Mouse (Mus musculus) forebrain, embryonic 14.5 days (tissue): Measurements from ENCODE around the gene Rbfox2. TPM values are rescaled to one million over a fixed set of nuclear protein-coding genes. Genes with fewer than 3 reads are reported as not detected.

Source experiments
- ATAC-seq: fragments of 200-750 bp; cut with Nextera tagmentation; 2 replicates; pipeline ENCODE4 v1.8.0; 2017; ENCODE audit warnings: mild to moderate bottlenecking, moderate library complexity
- DNase-seq: peaks from one replicate; pipeline ENCODE4 v3.0.0-alpha.2; 2015; ENCODE audit warnings: low spot score
- H3K27ac ChIP-seq: fragments of 300-500 bp; sonication (generic); 2 replicates; pipeline ENCODE4 v1.5.1; 2014; ENCODE audit warnings: low read depth, mild to moderate bottlenecking, control low read depth, low read length, moderate library complexity
- H3K27me3 ChIP-seq: fragments of 300-500 bp; sonication (generic); replicated peaks from 2 replicates; pipeline ENCODE4 v1.6.1; 2014; ENCODE audit warnings: low read length, control low read depth, mixed read lengths; ENCODE audit not compliant: control insufficient read depth, insufficient read depth
- H3K36me3 ChIP-seq: fragments of 300-500 bp; sonication (generic); 2 replicates; pipeline ENCODE4 v1.6.1; 2014; ENCODE audit warnings: low read length, control low read depth; ENCODE audit not compliant: control insufficient read depth, insufficient read depth
- H3K4me1 ChIP-seq: fragments of 300-500 bp; sonication (generic); 2 replicates; pipeline ENCODE4 v1.6.1; 2014; ENCODE audit warnings: antibody characterized with exemption, low read length, control low read depth; ENCODE audit not compliant: control insufficient read depth, insufficient read depth
- H3K4me2 ChIP-seq: fragments of 300-500 bp; sonication (generic); 2 replicates; pipeline ENCODE4 v1.6.1; 2014; ENCODE audit warnings: mild to moderate bottlenecking, control low read depth, low read length
- H3K4me3 ChIP-seq: fragments of 300-500 bp; sonication (generic); 2 replicates; pipeline ENCODE4 v1.5.1; 2014; ENCODE audit warnings: low read depth, low read length, control low read depth
- H3K9ac ChIP-seq: fragments of 300-500 bp; sonication (generic); 2 replicates; pipeline ENCODE4 v1.6.1; 2014; ENCODE audit warnings: mild to moderate bottlenecking, low read length, control low read depth, moderate library complexity
- H3K9me3 ChIP-seq: fragments of 300-500 bp; sonication (generic); replicated peaks from 2 replicates; pipeline ENCODE4 v1.6.1; 2016; ENCODE audit warnings: low read length, control low read depth, mixed read lengths; ENCODE audit not compliant: control insufficient read depth
- WGBS: fragments of 180-500 bp; shearing (Covaris S2); extraction: QIAGEN DNeasy Blood & Tissue Kit; methylation state at CpG from one replicate; pipeline ENCODE4 v1.1.7; 2014; 5-methylcytosine and 5-hydroxymethylcytosine counted together
- polyA plus RNA-seq: library from polyadenylated mRNA; unstranded; fragments of >200 nt; fragmentation: Nextera tagmentation; extraction: Ambion mirVana; gene quantifications from 2 replicates; pipeline ENCODE4 v1.2.1, GENCODE M21; 2014

The Rbfox2 gene
- polyA plus RNA-seq, 1 experiment from 2014 or later: 186 TPM

DNA sequence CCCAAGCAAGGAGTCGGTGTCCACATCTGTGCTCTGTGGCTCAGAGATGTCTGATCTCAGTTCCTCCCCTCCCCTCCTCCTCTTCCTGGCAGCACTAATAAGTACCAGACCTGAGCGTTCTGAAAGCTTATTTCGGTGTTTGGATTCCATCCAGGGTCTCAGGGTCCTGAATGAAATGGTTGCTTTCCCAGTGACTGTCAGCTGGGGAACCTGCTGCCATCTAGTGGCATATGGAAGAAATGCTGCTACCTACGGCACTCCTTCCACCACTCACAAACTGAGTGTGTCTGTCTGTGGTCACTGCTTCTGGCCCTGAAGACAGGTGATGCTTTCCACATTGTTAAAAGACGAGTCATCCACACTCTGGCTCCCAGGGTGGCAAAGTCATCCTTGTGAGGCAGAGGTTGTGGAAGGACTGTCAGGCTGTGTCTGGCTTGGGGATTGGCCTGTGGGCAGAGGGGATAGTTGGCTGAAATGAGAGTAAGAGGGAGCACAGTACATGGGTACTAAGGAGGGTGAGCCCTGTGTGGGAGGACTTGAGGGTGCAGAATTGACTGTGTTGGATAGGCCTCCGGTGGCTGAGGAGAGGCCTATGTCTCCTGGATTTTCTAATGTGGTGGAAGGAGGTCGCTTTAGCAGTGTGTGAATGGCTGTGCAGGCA is 277.3 kb downstream of the Rbfox2 start:
- no peaks in the 10 kb centered on the region for H3K36me3 ChIP-seq
- H3K9me3 ChIP-seq: no peaks in the 10 kb centered on the region
- H3K27me3 ChIP-seq: no peaks in the 10 kb centered on the region
- 28% methylated on average over 7 of the region's 7 CpGs for WGBS
- ATAC-seq (peak; percentile 84), DNase-seq (peak; percentile 94)
- no peak overlapping the region for H3K9ac ChIP-seq
- no peaks in the 10 kb centered on the region for H3K4me1 ChIP-seq
- H3K4me2 ChIP-seq: no peak overlapping the region
- no peak overlapping the region for H3K4me3 ChIP-seq
- no peak overlapping the region for H3K27ac ChIP-seq

Other genes starting within 250 kb of the Rbfox2 start
- not detected in 2 replicates for gene Apol7a, start 92.1 kb upstream of the Rbfox2 start, polyA plus RNA-seq
- not detected in 2 replicates for gene Apol9a, start 104.1 kb upstream of the Rbfox2 start, polyA plus RNA-seq
- gene Apol7b, start 140.5 kb upstream of the Rbfox2 start, polyA plus RNA-seq: not detected in 2 replicates
- gene Apol10a, start 170.0 kb upstream of the Rbfox2 start, polyA plus RNA-seq: not detected in 2 replicates
- not detected in 2 replicates for gene Apol11a, start 201.3 kb upstream of the Rbfox2 start, polyA plus RNA-seq
- not detected in 2 replicates for gene Apol7c, start 226.3 kb upstream of the Rbfox2 start, polyA plus RNA-seq